Mouse (Mus musculus): ENCODE data around the gene Teddm2.

DNA sequence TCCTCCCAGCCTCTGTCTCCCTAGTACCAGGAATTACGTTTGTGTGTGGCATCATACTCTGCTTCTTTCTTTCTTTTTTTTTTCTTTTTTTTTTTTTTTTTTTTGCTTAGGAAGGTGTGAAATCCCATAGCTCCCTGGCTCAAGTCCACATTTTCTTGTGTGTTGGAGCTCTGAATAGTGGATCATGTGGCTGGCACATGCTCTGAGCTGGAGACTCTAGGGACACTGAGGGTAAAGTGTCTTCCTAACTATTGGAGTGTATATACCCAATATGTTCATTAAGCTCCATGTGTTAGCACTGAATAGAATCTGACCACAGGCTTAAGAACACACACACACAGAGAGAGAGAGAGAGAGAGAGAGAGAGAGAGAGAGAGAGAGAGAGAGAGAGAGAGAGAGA, 33.7 kb upstream of the Teddm2 start:
- no peak for TF ChIP-seq EP300 (IDR thresholded peaks at IDR 0.05; ENCODE audit: low read depth)
- TF ChIP-seq CTCF (IDR thresholded peaks at IDR 0.05; ENCODE audit: low read depth): no peak

Measured in liver, postnatal 0 days (tissue).